26 mouse cellular contexts compared by ENCODE assay signal in genomic region chr10:18943296-18944075, GRCm38 (mm10).
DNase-seq lines count a peak whose midpoint lies in the region; ATAC-seq and TF ChIP-seq lines count a peak whose summit lies in the region.
"Had no signal": no experiment of that assay in that cellular context is flagged by ENCODE, and none has a peak within 500 bp of the region (broad histone marks: within the 10 kb centered on the region; RNA-seq: fewer than 3 reads in every experiment).

No protein-coding gene starts in this region.

- no peak for ATAC-seq in liver, embryonic 11.5 days (replicated peaks; ENCODE audit: low FRiP score)
- peak; percentile 82 for ATAC-seq in common myeloid progenitor, adult 5-6 weeks (replicated peaks; ENCODE audit: low read depth, poor library complexity, severe bottlenecking)
- ATAC-seq in megakaryocyte, adult 5-6 weeks (ENCODE audit: poor library complexity, severe bottlenecking), result peak; percentile 51
- ATAC-seq: forebrain, embryonic 13.5 days; inflammation-experienced regulatory T-cells, adult 6 months; lung, postnatal 0 days had no signal

- no peak for TF ChIP-seq POLR2A in liver, adult 2 months (IDR thresholded peaks at IDR 0.05; ENCODE audit: extremely low read depth, insufficient read depth, low read length)

- peak; percentile 5 for DNase-seq in liver, adult 2 months (ENCODE audit: extremely low read depth, low read depth, low spot score)
- DNase-seq in liver, embryonic 11.5 days (ENCODE audit: low spot score), result no peak
- no peak for DNase-seq in spleen, postnatal 14 days (ENCODE audit: low spot score in 2 of 2)
- no peak for DNase-seq in urinary bladder, adult 2 months (ENCODE audit: low spot score)
- no peak for DNase-seq in cerebellum, adult 18-20 months
- DNase-seq: adrenal gland, postnatal 25 days; cerebellum, adult 2 months; cerebellum, postnatal 25 days; gastrocnemius, postnatal 10 days; heart, postnatal 36 days; kidney, adult 11 months; kidney, postnatal 25 days; lung, adult 18-20 months; lung, postnatal 4 days had no signal

- no peak overlapping the region for H3K27ac ChIP-seq in liver, adult 2 months (replicated peaks; ENCODE audit: insufficient read depth, low read depth, low read length)
- H3K27ac ChIP-seq in liver, embryonic 11.5 days (ENCODE audit: low read depth, low read length), result no peak overlapping the region
- H3K27ac ChIP-seq: forebrain, embryonic 13.5 days; hindbrain, embryonic 14.5 days; kidney, embryonic 15.5 days; layer of hippocampus, adult 2 months; limb, embryonic 13.5 days; midbrain, embryonic 12.5 days; neural tube, embryonic 13.5 days had no signal

- no peak overlapping the region for H3K4me3 ChIP-seq in liver, adult 2 months (ENCODE audit: insufficient read depth, low read depth, low read length)
- no peak overlapping the region for H3K4me3 ChIP-seq in liver, embryonic 11.5 days (ENCODE audit: low read depth, low read length)
- H3K4me3 ChIP-seq: forebrain, embryonic 13.5 days; kidney, embryonic 15.5 days; layer of hippocampus, adult 2 months; limb, embryonic 13.5 days; midbrain, embryonic 12.5 days; neural tube, embryonic 13.5 days had no signal

- H3K79me2 ChIP-seq in liver, adult 2 months (ENCODE audit: control insufficient read depth, insufficient read depth, low read length), result no peaks in the 10 kb centered on the region

- WGBS in liver, adult 2 months, result 62% methylated on average over 6 of the region's 6 CpGs
- 46% methylated on average over 6 of the region's 6 CpGs for WGBS in liver, embryonic 11.5 days

- H3K9ac ChIP-seq in liver, adult 2 months (ENCODE audit: low read depth, low read length), result no peak overlapping the region
- no peak overlapping the region for H3K9ac ChIP-seq in liver, embryonic 11.5 days (ENCODE audit: low read depth, low read length)
- H3K9ac ChIP-seq: forebrain, embryonic 13.5 days; hindbrain, embryonic 14.5 days; kidney, embryonic 15.5 days; limb, embryonic 13.5 days; midbrain, embryonic 12.5 days; neural tube, embryonic 13.5 days had no signal

- H3K36me3 ChIP-seq in liver, adult 2 months (ENCODE audit: control insufficient read depth, insufficient read depth, low read length), result no peaks in the 10 kb centered on the region
- no peaks in the 10 kb centered on the region for H3K36me3 ChIP-seq in liver, embryonic 11.5 days (ENCODE audit: control insufficient read depth, insufficient read depth, low read length)
- H3K36me3 ChIP-seq: kidney, embryonic 15.5 days; limb, embryonic 13.5 days; midbrain, embryonic 12.5 days; neural tube, embryonic 13.5 days had no signal

- no peaks in the 10 kb centered on the region for H3K4me1 ChIP-seq in liver, adult 2 months (ENCODE audit: control insufficient read depth, insufficient read depth, low read length)
- peaks cover 4% of the 10 kb centered on the region; the same call in 1 of the 2 replicates for H3K4me1 ChIP-seq in liver, embryonic 11.5 days (replicated peaks; ENCODE audit: control insufficient read depth, insufficient read depth, low read length)
- H3K4me1 ChIP-seq: forebrain, embryonic 13.5 days; kidney, embryonic 15.5 days; limb, embryonic 13.5 days; midbrain, embryonic 12.5 days; neural tube, embryonic 13.5 days had no signal

- H3K4me2 ChIP-seq in liver, embryonic 11.5 days, result no peak overlapping the region
- H3K4me2 ChIP-seq: forebrain, embryonic 13.5 days; heart, embryonic 11.5 days; hindbrain, embryonic 14.5 days; kidney, embryonic 15.5 days; limb, embryonic 13.5 days; midbrain, embryonic 12.5 days; neural tube, embryonic 13.5 days had no signal

- no peaks in the 10 kb centered on the region for H3K9me3 ChIP-seq in liver, embryonic 11.5 days (ENCODE audit: control insufficient read depth, low read length)
- H3K9me3 ChIP-seq: forebrain, embryonic 13.5 days; kidney, embryonic 15.5 days; limb, embryonic 13.5 days; midbrain, embryonic 12.5 days; neural tube, embryonic 13.5 days had no signal

- no peak for TF ChIP-seq CTCF in liver, adult 2 months (IDR thresholded peaks at IDR 0.05; ENCODE audit: low read depth, low read length)

- no peaks in the 10 kb centered on the region for H3K27me3 ChIP-seq in liver, adult 2 months (ENCODE audit: control insufficient read depth, insufficient read depth, low read length)
- no peaks in the 10 kb centered on the region for H3K27me3 ChIP-seq in liver, embryonic 11.5 days (replicated peaks; ENCODE audit: control insufficient read depth, insufficient read depth, low read length)
- H3K27me3 ChIP-seq: forebrain, embryonic 13.5 days; kidney, embryonic 15.5 days; limb, embryonic 13.5 days; midbrain, embryonic 12.5 days; neural tube, embryonic 13.5 days had no signal
